In genomic region chr9:103422847-103423246, GRCm38 (mm10) we compare ENCODE assay signal across 9 mouse cellular contexts. TPM values are rescaled to one million over a fixed set of nuclear protein-coding genes. Genes with fewer than 3 reads are reported as not detected.
DNase-seq lines count a peak whose midpoint lies in the region; ATAC-seq and TF ChIP-seq lines count a peak whose summit lies in the region.
"Had no signal": no experiment of that assay in that cellular context is flagged by ENCODE, and none has a peak within 500 bp of the region (broad histone marks: within the 10 kb centered on the region; RNA-seq: fewer than 3 reads in every experiment).

No protein-coding gene starts in this region.

- H3K4me3 ChIP-seq in heart, embryonic 13.5 days: no peak overlapping the region
- H3K4me3 ChIP-seq in forebrain, embryonic 12.5 days (replicated peaks): no peak overlapping the region
- H3K4me3 ChIP-seq in midbrain, postnatal 0 days (ENCODE audit: low read depth, low read length): no peak overlapping the region

- H3K27me3 ChIP-seq in heart, embryonic 13.5 days (replicated peaks): no peaks in the 10 kb centered on the region
- no peaks in the 10 kb centered on the region for H3K27me3 ChIP-seq in forebrain, embryonic 12.5 days
- no peaks in the 10 kb centered on the region for H3K27me3 ChIP-seq in midbrain, postnatal 0 days (ENCODE audit: insufficient read depth, low read length)

- H3K27ac ChIP-seq in heart, embryonic 13.5 days (replicated peaks): no peak overlapping the region
- peak overlapping the region; percentile 75 for H3K27ac ChIP-seq in forebrain, embryonic 12.5 days
- H3K27ac ChIP-seq in midbrain, postnatal 0 days (ENCODE audit: low read depth, low read length): 0 out of 2 replicates have a peak overlapping the region, but pooled peaks have one; percentile 18
- H3K27ac ChIP-seq: macrophage had no signal

- H3K36me3 ChIP-seq in heart, embryonic 13.5 days: no peaks in the 10 kb centered on the region
- H3K36me3 ChIP-seq in forebrain, embryonic 12.5 days (replicated peaks): no peaks in the 10 kb centered on the region
- no peaks in the 10 kb centered on the region for H3K36me3 ChIP-seq in midbrain, postnatal 0 days (ENCODE audit: insufficient read depth, low read length)

- intact Hi-C loops in heart, postnatal 14 days (cut with DNase I): no loop called here
- intact Hi-C loops in left cerebral cortex, postnatal 36 days (cut with DNase I): no loop called here

- DNase-seq in heart, postnatal 14 days: no peak
- DNase-seq in Muller cell, postnatal 12 days (ENCODE audit: inconsistent ontology term): peak; percentile 33
- DNase-seq in midbrain, postnatal 0 days (ENCODE audit: low spot score): peak; percentile 77
- no peak for DNase-seq in embryo, embryonic 9.5 days (ENCODE audit: extremely low spot score)
- DNase-seq in left cerebral cortex, postnatal 36 days (ENCODE audit: low spot score in 2 of 2): no peak
- no peak for DNase-seq in left cerebral cortex, adult 11 months (ENCODE audit: low spot score)

- H3K4me2 ChIP-seq in heart, embryonic 13.5 days: 0 out of 2 replicates have a peak overlapping the region, but pooled peaks have one; percentile 4
- peak overlapping the region; percentile 25 for H3K4me2 ChIP-seq in forebrain, embryonic 12.5 days
- no peak overlapping the region for H3K4me2 ChIP-seq in midbrain, postnatal 0 days (ENCODE audit: low read depth, low read length, poor library complexity, severe bottlenecking)

- H3K4me1 ChIP-seq in heart, embryonic 13.5 days: peaks cover 18% of the 10 kb centered on the region
- H3K4me1 ChIP-seq in forebrain, embryonic 12.5 days: peaks cover 26% of the 10 kb centered on the region
- H3K4me1 ChIP-seq in midbrain, postnatal 0 days (ENCODE audit: insufficient read depth, low read length): peaks cover 2% of the 10 kb centered on the region; the same call in 1 of the 2 replicates

- no peaks in the 10 kb centered on the region for H3K9me3 ChIP-seq in heart, embryonic 13.5 days
- H3K9me3 ChIP-seq in forebrain, embryonic 12.5 days: no peaks in the 10 kb centered on the region
- no peaks in the 10 kb centered on the region for H3K9me3 ChIP-seq in midbrain, postnatal 0 days (ENCODE audit: low read length)

- WGBS in heart, embryonic 13.5 days: 57% methylated on average over 18 of the region's 18 CpGs
- 37% methylated on average over 18 of the region's 18 CpGs for WGBS in forebrain, embryonic 12.5 days
- 42% methylated on average over 18 of the region's 18 CpGs for WGBS in midbrain, postnatal 0 days

- ATAC-seq in heart, embryonic 13.5 days (ENCODE audit: extremely low read depth, insufficient number of reproducible peaks, low FRiP score, low TSS enrichment): no peak
- peak; percentile 81 for ATAC-seq in forebrain, embryonic 12.5 days (ENCODE audit: low FRiP score)
- peak; percentile 10; the same call in 1 of the 2 replicates for ATAC-seq in midbrain, postnatal 0 days (ENCODE audit: low FRiP score)

- no peak overlapping the region for H3K9ac ChIP-seq in heart, embryonic 13.5 days
- H3K9ac ChIP-seq in forebrain, embryonic 12.5 days: no peak overlapping the region
- H3K9ac ChIP-seq in midbrain, postnatal 0 days (replicated peaks; ENCODE audit: low read length, poor library complexity, severe bottlenecking): no peak overlapping the region

- no peak for TF ChIP-seq CTCF in midbrain, postnatal 0 days (IDR thresholded peaks at IDR 0.05)

RNA-seq across cellular contexts. Expression of gene Cdv3, which starts 57.2 kb away (rescaled TPM):
- 87.5 and 92.2 TPM in 2 replicates for polyA plus RNA-seq in heart, embryonic 13.5 days (2015; fragmentation: Nextera tagmentation; extraction: Ambion mirVana)
- 10 to 100 TPM; 85.5 to 99.8 TPM for total RNA-seq in heart, postnatal 14 days (2021)
- polyA plus RNA-seq in forebrain, embryonic 12.5 days (2016; fragmentation: Nextera tagmentation; extraction: Ambion mirVana): 122 and 132 TPM in 2 replicates
- 102 and 128 TPM in 2 replicates for total RNA-seq in midbrain, postnatal 0 days (2014; rRNA removed)
- polyA plus RNA-seq in midbrain, postnatal 0 days (2015; fragmentation: Nextera tagmentation; extraction: Ambion mirVana): 84.2 and 87.1 TPM in 2 replicates
- total RNA-seq in left cerebral cortex, postnatal 36 days (2021): 10 to 100 TPM; 74.8 to 82.9 TPM

RNA-seq across cellular contexts. Expression of gene Bfsp2, which starts 57.4 kb away (rescaled TPM):
- 0.69 and 1.1 TPM in 2 replicates for polyA plus RNA-seq in heart, embryonic 13.5 days (2015; fragmentation: Nextera tagmentation; extraction: Ambion mirVana)
- total RNA-seq in heart, postnatal 14 days (2021): under 1 TPM in 1 of 2 experiments, not detected in 1; 0.65 TPM
- 2.7 and 3.0 TPM in 2 replicates for polyA plus RNA-seq in forebrain, embryonic 12.5 days (2016; fragmentation: Nextera tagmentation; extraction: Ambion mirVana)
- 1.2 and 1.8 TPM in 2 replicates for total RNA-seq in midbrain, postnatal 0 days (2014; rRNA removed)
- polyA plus RNA-seq in midbrain, postnatal 0 days (2015; fragmentation: Nextera tagmentation; extraction: Ambion mirVana): 3.0 and 3.3 TPM in 2 replicates
- 1 to 10 TPM; 3.5 to 4.3 TPM for total RNA-seq in left cerebral cortex, postnatal 36 days (2021)
- polyA plus RNA-seq: macrophage had no signal

Comparison
In these comparisons a context has a peak if more than half of its experiments do, and no peak if none do; other contexts are left out.
1. DNase-seq: peak in Muller cell, postnatal 12 days (single experiment) and midbrain, postnatal 0 days (single experiment); none in heart, postnatal 14 days (0 of 2), embryo, embryonic 9.5 days (single experiment), left cerebral cortex, postnatal 36 days (0 of 2) and left cerebral cortex, adult 11 months (single experiment).